ENCODE assay signal across 11 mouse cellular contexts in genomic region chr7:101452669-101453068, GRCm38 (mm10). TPM values are rescaled to one million over a fixed set of nuclear protein-coding genes. Genes with fewer than 3 reads are reported as not detected.
DNase-seq lines count a peak whose midpoint lies in the region; ATAC-seq lines count a peak whose summit lies in the region.
"Had no signal": no experiment of that assay in that cellular context is flagged by ENCODE, and none has a peak within 500 bp of the region (broad histone marks: within the 10 kb centered on the region; RNA-seq: fewer than 3 reads in every experiment).

No protein-coding gene starts in this region.

- no peaks in the 10 kb centered on the region for H3K9me3 ChIP-seq in heart, embryonic 16.5 days (replicated peaks; ENCODE audit: control insufficient read depth, low read length)
- H3K9me3 ChIP-seq in heart, embryonic 10.5 days: no peaks in the 10 kb centered on the region
- H3K9me3 ChIP-seq in neural tube, embryonic 12.5 days: no peaks in the 10 kb centered on the region
- no peaks in the 10 kb centered on the region for H3K9me3 ChIP-seq in liver, embryonic 13.5 days (replicated peaks)

- H3K36me3 ChIP-seq in heart, embryonic 16.5 days (ENCODE audit: control insufficient read depth, insufficient read depth): no peaks in the 10 kb centered on the region
- H3K36me3 ChIP-seq in heart, embryonic 10.5 days: no peaks in the 10 kb centered on the region
- no peaks in the 10 kb centered on the region for H3K36me3 ChIP-seq in neural tube, embryonic 12.5 days
- no peaks in the 10 kb centered on the region for H3K36me3 ChIP-seq in liver, embryonic 13.5 days

- no peak overlapping the region for H3K27ac ChIP-seq in heart, embryonic 16.5 days (ENCODE audit: low read length)
- H3K27ac ChIP-seq in heart, embryonic 10.5 days: no peak overlapping the region
- H3K27ac ChIP-seq in neural tube, embryonic 12.5 days: no peak overlapping the region
- H3K27ac ChIP-seq in liver, embryonic 13.5 days: no peak overlapping the region

- H3K4me1 ChIP-seq in heart, embryonic 16.5 days (ENCODE audit: control insufficient read depth, insufficient read depth, low read length): peaks cover 10% of the 10 kb centered on the region
- H3K4me1 ChIP-seq in heart, embryonic 10.5 days: peaks cover 14% of the 10 kb centered on the region
- H3K4me1 ChIP-seq in neural tube, embryonic 12.5 days: peaks cover 6% of the 10 kb centered on the region; the same call in 1 of the 2 replicates
- peaks cover 5% of the 10 kb centered on the region for H3K4me1 ChIP-seq in liver, embryonic 13.5 days (replicated peaks)

- H3K27me3 ChIP-seq in heart, embryonic 16.5 days (ENCODE audit: control insufficient read depth, insufficient read depth, low read length): peaks cover 13% of the 10 kb centered on the region
- peaks cover 68% of the 10 kb centered on the region for H3K27me3 ChIP-seq in heart, embryonic 10.5 days (ENCODE audit: insufficient read depth, poor library complexity, severe bottlenecking)
- H3K27me3 ChIP-seq in neural tube, embryonic 12.5 days (replicated peaks): peaks cover 19% of the 10 kb centered on the region
- peaks cover 53% of the 10 kb centered on the region for H3K27me3 ChIP-seq in liver, embryonic 13.5 days

- peak overlapping the region; percentile 95; the same call in 1 of the 2 replicates for H3K4me2 ChIP-seq in heart, embryonic 16.5 days (ENCODE audit: low read depth, low read length)
- H3K4me2 ChIP-seq in neural tube, embryonic 12.5 days (replicated peaks): peak overlapping the region; percentile 82; the same call in 1 of the 2 replicates
- H3K4me2 ChIP-seq in liver, embryonic 13.5 days: peak overlapping the region; percentile 77

- WGBS in heart, embryonic 16.5 days: 80% methylated on average over 3 of the region's 3 CpGs
- 85% methylated on average over 3 of the region's 3 CpGs for WGBS in heart, embryonic 10.5 days
- 88% methylated on average over 3 of the region's 3 CpGs for WGBS in neural tube, embryonic 12.5 days
- WGBS in liver, embryonic 13.5 days (ENCODE audit: insufficient replicate concordance): 67% methylated on average over 3 of the region's 3 CpGs

- no peak overlapping the region for H3K9ac ChIP-seq in heart, embryonic 16.5 days (ENCODE audit: low read length)
- H3K9ac ChIP-seq in neural tube, embryonic 12.5 days: no peak overlapping the region
- no peak overlapping the region for H3K9ac ChIP-seq in liver, embryonic 13.5 days

- no peak for DNase-seq in heart, embryonic 10.5 days (ENCODE audit: low spot score)
- no peak for DNase-seq in neural tube, embryonic 10.5 days (ENCODE audit: extremely low spot score, low spot score)
- DNase-seq in liver, embryonic 13.5 days: no peak
- no peak for DNase-seq in Muller cell, postnatal 12 days (ENCODE audit: inconsistent ontology term)
- DNase-seq in testis, postnatal 14 days (ENCODE audit: low spot score): no peak
- DNase-seq in right cerebral cortex, postnatal 10 days (ENCODE audit: low spot score in 2 of 2): no peak
- DNase-seq: cerebellum, postnatal 10 days; right cerebral cortex, postnatal 25 days had no signal

- H3K4me3 ChIP-seq in heart, embryonic 16.5 days (ENCODE audit: low read length): peak overlapping the region; percentile 63
- no peak overlapping the region for H3K4me3 ChIP-seq in heart, embryonic 10.5 days
- H3K4me3 ChIP-seq in neural tube, embryonic 12.5 days: no peak overlapping the region
- peak overlapping the region; percentile 52; the same call in 1 of the 2 replicates for H3K4me3 ChIP-seq in liver, embryonic 13.5 days (replicated peaks)

- ATAC-seq in heart, embryonic 16.5 days (replicated peaks; ENCODE audit: extremely low read depth, insufficient read depth, low FRiP score): no peak
- no peak for ATAC-seq in neural tube, embryonic 12.5 days (ENCODE audit: low FRiP score, low read depth)
- ATAC-seq in liver, embryonic 13.5 days (ENCODE audit: low read depth): no peak

RNA-seq across cellular contexts. Expression of gene Pde2a, which starts 31.2 kb away (rescaled TPM):
- 12.7 and 21.1 TPM in 2 replicates for polyA plus RNA-seq in heart, embryonic 16.5 days (2015; fragmentation: Nextera tagmentation; extraction: Ambion mirVana)
- polyA plus RNA-seq in heart, embryonic 10.5 days (2016; fragmentation: Nextera tagmentation; extraction: Ambion mirVana): 1.6 and 12.0 TPM in 2 replicates
- polyA plus RNA-seq in neural tube, embryonic 12.5 days (2016; fragmentation: Nextera tagmentation; extraction: Ambion mirVana): 30.7 and 40.0 TPM in 2 replicates
- polyA plus RNA-seq in liver, embryonic 13.5 days (2015; fragmentation: Nextera tagmentation; extraction: Ambion mirVana): 4.0 and 6.7 TPM in 2 replicates

RNA-seq across cellular contexts. Expression of gene Gm45837, which starts 42.0 kb away (rescaled TPM):
- 2.0 and 7.8 TPM in 2 replicates for polyA plus RNA-seq in heart, embryonic 16.5 days (2015; fragmentation: Nextera tagmentation; extraction: Ambion mirVana)
- polyA plus RNA-seq in heart, embryonic 10.5 days (2016; fragmentation: Nextera tagmentation; extraction: Ambion mirVana): 3.3 TPM in 1 of 2 replicates, not detected in the other
- polyA plus RNA-seq in neural tube, embryonic 12.5 days (2016; fragmentation: Nextera tagmentation; extraction: Ambion mirVana): not detected in 2 replicates
- 0.31 and 3.1 TPM in 2 replicates for polyA plus RNA-seq in liver, embryonic 13.5 days (2015; fragmentation: Nextera tagmentation; extraction: Ambion mirVana)
- polyA plus RNA-seq: large intestine, adult 2 months had no signal

Comparison
In these comparisons a context has a peak if more than half of its experiments do, and no peak if none do; other contexts are left out.
1. H3K4me3 ChIP-seq: peak in heart, embryonic 16.5 days (single experiment) and liver, embryonic 13.5 days (single experiment); none in heart, embryonic 10.5 days (single experiment) and neural tube, embryonic 12.5 days (single experiment).
2. Peak in every context shown above with its lines, with median percentiles within 50 percentile points of each other: H3K4me2 ChIP-seq.